Mouse (Mus musculus): ENCODE data around the gene 1700012B09Rik. TPM values are rescaled to one million over a fixed set of nuclear protein-coding genes. Genes with fewer than 3 reads are reported as not detected.

Gene 1700012B09Rik
- polyA plus RNA-seq, 1 experiment from 2014 or later = 3.2 TPM

DNA sequence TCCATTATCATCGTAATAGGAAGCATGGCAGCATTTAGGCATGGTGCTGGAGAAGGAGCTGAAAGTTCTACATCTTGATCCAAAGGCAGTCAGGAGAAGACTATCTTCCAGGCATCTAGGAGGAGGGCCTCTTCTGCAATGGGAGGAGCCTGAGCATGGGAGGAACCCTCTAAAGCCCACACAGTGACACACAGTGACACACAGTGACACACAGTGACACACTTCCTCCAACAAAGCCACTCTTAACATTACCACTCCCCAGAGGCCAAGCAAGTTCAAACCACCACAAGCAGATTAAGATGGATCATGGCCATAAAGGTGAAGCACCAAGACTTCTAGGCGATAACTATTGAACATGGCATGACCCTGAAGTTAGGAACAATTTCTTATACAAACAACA, 1.2 kb upstream of the 1700012B09Rik start:
- H3K4me1 ChIP-seq (ENCODE audit: control insufficient read depth, insufficient read depth, low read length) = 0 out of 2 replicates have a peak, but pooled peaks cover 3% of the 10 kb centered on the region
- DNase-seq (ENCODE audit: low spot score) = no peak
- no peaks in the 10 kb centered on the region for H3K36me3 ChIP-seq (ENCODE audit: control insufficient read depth, insufficient read depth, low read length)
- H3K4me3 ChIP-seq (ENCODE audit: low read depth, low read length) = no peak overlapping the region
- no peak overlapping the region for H3K9ac ChIP-seq (ENCODE audit: low read length)
- 95% methylated on average over 2 of the region's 2 CpGs for WGBS
- no peaks in the 10 kb centered on the region for H3K9me3 ChIP-seq (replicated peaks; ENCODE audit: control insufficient read depth, low read length)
- no peak overlapping the region for H3K27ac ChIP-seq (ENCODE audit: low read depth, low read length)
- no peak for ATAC-seq
- no peaks in the 10 kb centered on the region for H3K27me3 ChIP-seq (replicated peaks; ENCODE audit: control insufficient read depth, insufficient read depth, low read length)
- H3K4me2 ChIP-seq (ENCODE audit: low read length) = no peak overlapping the region

DNA sequence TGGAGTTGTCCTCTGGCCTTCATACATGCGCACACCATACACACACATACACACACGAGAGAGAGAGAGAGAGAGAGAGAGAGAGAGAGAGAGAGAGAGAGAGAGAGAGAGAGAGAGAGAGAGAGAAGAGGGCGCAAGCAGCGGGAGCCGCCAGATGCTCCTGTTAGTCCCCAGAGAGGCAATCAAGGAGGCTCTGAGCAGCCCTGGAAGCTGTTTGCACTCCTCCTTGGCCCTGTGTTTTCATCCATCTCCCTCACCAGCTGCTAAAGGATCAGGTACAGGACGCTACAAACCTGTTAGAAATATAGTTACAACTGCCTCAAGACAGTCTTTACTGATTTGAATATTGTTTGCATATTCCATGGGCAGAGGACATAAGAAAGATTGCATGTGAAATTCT, 1.0 kb downstream of the 1700012B09Rik start:
- ATAC-seq (no peak), DNase-seq (ENCODE audit: low spot score) (no peak)
- Histone ChIP-seq H3K36me3 (ENCODE audit: control insufficient read depth, insufficient read depth, low read length) (no peaks in the 10 kb centered on the region), H3K4me1 (ENCODE audit: control insufficient read depth, insufficient read depth, low read length) (0 out of 2 replicates have a peak, but pooled peaks cover 3% of the 10 kb centered on the region), H3K9ac (ENCODE audit: low read length) (no peak overlapping the region), H3K9me3 (replicated peaks; ENCODE audit: control insufficient read depth, low read length) (no peaks in the 10 kb centered on the region), H3K4me3 (ENCODE audit: low read depth, low read length) (no peak overlapping the region), H3K4me2 (ENCODE audit: low read length) (no peak overlapping the region), H3K27me3 (replicated peaks; ENCODE audit: control insufficient read depth, insufficient read depth, low read length) (no peaks in the 10 kb centered on the region), H3K27ac (ENCODE audit: low read depth, low read length) (no peak overlapping the region)
- 65% methylated on average over 6 of the region's 6 CpGs for WGBS

DNA sequence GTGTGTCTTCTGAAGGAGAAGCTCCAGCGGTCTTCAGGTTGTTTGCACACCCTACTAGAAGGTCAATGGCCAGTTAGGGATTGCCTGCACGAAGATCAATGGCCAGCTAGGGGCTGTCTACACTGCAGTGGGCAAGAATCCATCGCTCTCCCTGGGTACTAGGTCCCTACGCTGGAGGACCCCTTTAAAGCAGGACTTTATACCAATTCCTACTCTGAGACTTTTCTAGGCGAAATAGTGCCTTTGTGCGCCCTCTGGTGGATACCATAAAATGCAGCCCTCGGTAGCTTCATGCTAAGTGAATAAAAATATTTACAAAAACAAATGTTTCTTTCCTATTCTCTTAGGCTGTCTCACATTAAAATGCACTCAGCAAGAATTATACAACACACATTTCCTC, 6.1 kb downstream of the 1700012B09Rik start:
- H3K9me3 ChIP-seq (replicated peaks; ENCODE audit: control insufficient read depth, low read length) = no peaks in the 10 kb centered on the region
- no peak overlapping the region for H3K9ac ChIP-seq (ENCODE audit: low read length)
- H3K27me3 ChIP-seq (replicated peaks; ENCODE audit: control insufficient read depth, insufficient read depth, low read length) = no peaks in the 10 kb centered on the region
- H3K4me3 ChIP-seq (ENCODE audit: low read depth, low read length) = no peak overlapping the region
- H3K4me1 ChIP-seq (ENCODE audit: control insufficient read depth, insufficient read depth, low read length) = no peaks in the 10 kb centered on the region
- DNase-seq (ENCODE audit: low spot score) (peak; percentile 76), ATAC-seq (peak; percentile 52; the same call in 1 of the 2 replicates)
- no peak overlapping the region for H3K4me2 ChIP-seq (ENCODE audit: low read length)
- H3K36me3 ChIP-seq (ENCODE audit: control insufficient read depth, insufficient read depth, low read length) = no peaks in the 10 kb centered on the region
- WGBS = 27% methylated on average over 7 of the region's 7 CpGs
- no peak overlapping the region for H3K27ac ChIP-seq (ENCODE audit: low read depth, low read length)

DNA sequence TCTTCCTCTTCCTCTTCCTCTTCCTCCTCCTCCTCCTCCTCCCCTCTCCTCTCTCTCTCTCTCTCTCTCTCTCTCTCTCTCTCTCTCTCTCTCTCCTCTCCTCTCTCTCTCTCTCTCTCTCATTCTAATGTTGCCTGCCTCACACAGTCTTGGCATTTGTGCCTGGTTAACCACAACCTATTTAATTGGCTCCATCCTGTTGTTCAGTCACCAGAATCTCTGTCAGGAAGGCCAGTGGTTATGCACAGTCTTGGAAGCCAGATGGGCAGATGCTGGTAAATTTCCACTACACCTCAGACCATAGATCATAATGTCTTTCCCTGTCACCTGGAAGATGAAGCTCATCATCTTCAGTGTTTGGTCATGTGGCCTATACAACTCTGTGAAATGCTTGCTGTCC, 11.6 kb downstream of the 1700012B09Rik start:
- no peak overlapping the region for H3K4me2 ChIP-seq (ENCODE audit: low read length)
- ATAC-seq (no peak), DNase-seq (ENCODE audit: low spot score) (no peak)
- no peaks in the 10 kb centered on the region for H3K9me3 ChIP-seq (replicated peaks; ENCODE audit: control insufficient read depth, low read length)
- no peaks in the 10 kb centered on the region for H3K4me1 ChIP-seq (ENCODE audit: control insufficient read depth, insufficient read depth, low read length)
- H3K9ac ChIP-seq (ENCODE audit: low read length) = no peak overlapping the region
- no peak overlapping the region for H3K4me3 ChIP-seq (ENCODE audit: low read depth, low read length)
- H3K27me3 ChIP-seq (replicated peaks; ENCODE audit: control insufficient read depth, insufficient read depth, low read length) = no peaks in the 10 kb centered on the region
- no peaks in the 10 kb centered on the region for H3K36me3 ChIP-seq (ENCODE audit: control insufficient read depth, insufficient read depth, low read length)
- no peak overlapping the region for H3K27ac ChIP-seq (ENCODE audit: low read depth, low read length)

DNA sequence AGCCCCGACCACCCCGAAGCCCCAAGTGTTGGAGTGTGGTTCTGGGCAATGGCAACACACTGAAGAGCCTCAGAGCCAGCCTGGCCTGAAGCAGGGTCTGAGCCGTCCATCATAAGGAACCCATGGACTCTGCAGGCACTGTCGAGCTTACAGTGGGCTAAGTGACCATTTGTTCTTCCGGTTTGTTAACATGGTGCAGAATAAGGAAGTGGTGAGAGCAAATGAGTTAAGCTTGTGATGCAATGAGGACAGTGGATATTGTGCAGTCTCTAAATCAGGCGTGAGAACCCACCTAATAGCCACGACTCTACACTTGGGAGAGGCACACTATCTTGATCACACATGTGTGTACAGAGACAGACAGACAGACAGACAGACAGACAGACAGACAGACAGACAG, 12.2 kb downstream of the 1700012B09Rik start:
- H3K27ac ChIP-seq (ENCODE audit: low read depth, low read length) = no peak overlapping the region
- H3K9me3 ChIP-seq (replicated peaks; ENCODE audit: control insufficient read depth, low read length) = no peaks in the 10 kb centered on the region
- H3K27me3 ChIP-seq (replicated peaks; ENCODE audit: control insufficient read depth, insufficient read depth, low read length) = no peaks in the 10 kb centered on the region
- 77% methylated on average over 7 of the region's 7 CpGs for WGBS
- H3K4me2 ChIP-seq (ENCODE audit: low read length) = no peak overlapping the region
- H3K4me1 ChIP-seq (ENCODE audit: control insufficient read depth, insufficient read depth, low read length) = no peaks in the 10 kb centered on the region
- H3K4me3 ChIP-seq (ENCODE audit: low read depth, low read length) = no peak overlapping the region
- no peaks in the 10 kb centered on the region for H3K36me3 ChIP-seq (ENCODE audit: control insufficient read depth, insufficient read depth, low read length)
- DNase-seq (ENCODE audit: low spot score) (no peak), ATAC-seq (no peak)
- no peak overlapping the region for H3K9ac ChIP-seq (ENCODE audit: low read length)

DNA sequence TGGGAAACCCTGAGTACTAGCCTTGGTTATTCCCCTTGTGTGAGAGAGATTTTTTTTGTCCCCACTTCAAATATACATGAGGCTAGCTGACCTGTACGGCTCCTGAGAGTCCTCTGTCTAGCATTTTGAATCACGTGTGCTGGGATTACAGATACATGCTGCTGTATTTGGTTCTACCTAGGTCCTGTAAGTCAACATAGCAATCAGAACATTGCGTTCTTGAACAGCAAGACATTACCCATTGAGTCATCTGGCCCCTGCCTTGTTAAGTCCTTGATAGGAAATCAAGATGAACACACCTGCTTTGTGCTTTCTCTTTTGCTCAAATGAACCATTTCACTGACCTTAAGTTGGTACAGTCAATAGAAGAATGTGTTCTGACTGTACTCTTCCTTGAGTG, 16.4 kb downstream of the 1700012B09Rik start:
- H3K9ac ChIP-seq (ENCODE audit: low read length) = no peak overlapping the region
- no peak overlapping the region for H3K27ac ChIP-seq (ENCODE audit: low read depth, low read length)
- no peaks in the 10 kb centered on the region for H3K36me3 ChIP-seq (ENCODE audit: control insufficient read depth, insufficient read depth, low read length)
- H3K4me3 ChIP-seq (ENCODE audit: low read depth, low read length) = no peak overlapping the region
- no peak overlapping the region for H3K4me2 ChIP-seq (ENCODE audit: low read length)
- ATAC-seq (no peak), DNase-seq (ENCODE audit: low spot score) (no peak)
- H3K27me3 ChIP-seq (replicated peaks; ENCODE audit: control insufficient read depth, insufficient read depth, low read length) = peaks cover 8% of the 10 kb centered on the region; the same call in 1 of the 2 replicates
- WGBS = 83% methylated on average over 3 of the region's 3 CpGs
- no peaks in the 10 kb centered on the region for H3K4me1 ChIP-seq (ENCODE audit: control insufficient read depth, insufficient read depth, low read length)
- H3K9me3 ChIP-seq (replicated peaks; ENCODE audit: control insufficient read depth, low read length) = no peaks in the 10 kb centered on the region

DNA sequence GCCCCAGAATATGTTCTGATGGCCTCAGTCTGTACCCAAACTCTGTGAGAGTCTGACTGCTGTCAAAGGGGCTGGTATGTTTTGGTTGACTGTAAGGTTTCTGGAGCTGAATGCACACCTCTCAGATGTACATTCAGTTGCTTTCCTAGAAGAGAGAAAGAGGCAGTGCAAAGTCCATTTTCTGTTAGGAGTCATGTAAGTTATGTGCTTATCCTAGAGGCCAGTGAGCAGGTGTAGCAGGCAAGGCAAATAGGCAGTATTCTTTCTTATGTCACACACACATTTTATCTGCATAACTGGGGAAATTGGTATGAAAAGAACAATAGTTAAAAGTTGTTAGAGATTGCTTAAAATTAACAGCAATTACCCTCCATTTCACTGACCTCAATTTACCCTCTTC, 16.9 kb downstream of the 1700012B09Rik start:
- Histone ChIP-seq H3K4me1 (ENCODE audit: control insufficient read depth, insufficient read depth, low read length) (no peaks in the 10 kb centered on the region), H3K27me3 (replicated peaks; ENCODE audit: control insufficient read depth, insufficient read depth, low read length) (peaks cover 8% of the 10 kb centered on the region; the same call in 1 of the 2 replicates), H3K9ac (ENCODE audit: low read length) (no peak overlapping the region), H3K4me2 (ENCODE audit: low read length) (no peak overlapping the region), H3K9me3 (replicated peaks; ENCODE audit: control insufficient read depth, low read length) (no peaks in the 10 kb centered on the region), H3K27ac (ENCODE audit: low read depth, low read length) (no peak overlapping the region), H3K4me3 (ENCODE audit: low read depth, low read length) (no peak overlapping the region), H3K36me3 (ENCODE audit: control insufficient read depth, insufficient read depth, low read length) (no peaks in the 10 kb centered on the region)
- ATAC-seq (no peak), DNase-seq (ENCODE audit: low spot score) (no peak)

DNA sequence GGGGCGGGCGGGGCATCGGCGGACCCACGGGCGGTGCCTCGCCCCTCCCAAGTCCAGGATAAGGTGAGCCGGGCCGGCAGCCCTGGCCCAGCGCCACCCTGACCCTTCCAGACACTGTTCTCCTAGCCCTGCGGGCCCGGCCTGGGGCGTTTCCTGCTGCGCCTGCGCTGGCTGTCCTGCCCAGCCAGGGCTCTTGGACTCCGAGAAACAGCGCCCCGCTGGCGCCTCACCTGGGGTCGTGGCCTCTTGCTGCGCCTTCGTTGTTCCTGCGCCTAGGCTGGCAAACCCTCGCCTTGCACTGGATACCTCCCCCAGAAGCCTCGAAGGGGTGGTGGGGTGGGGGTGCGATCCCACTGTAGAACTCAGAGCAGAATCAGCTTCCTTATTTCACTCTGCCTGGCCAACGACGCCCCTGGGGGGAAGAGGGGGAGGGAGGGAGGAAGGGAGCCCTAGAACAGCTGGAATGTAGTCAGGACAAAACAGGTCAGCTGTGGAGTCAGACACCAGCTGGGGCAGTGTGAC, 18.8 kb downstream of the 1700012B09Rik start, which contains the start of gene Fut4:
TSS of gene Fut4 (minus strand) at position 393 of the 522 bp plus-strand sequence.
- WGBS = 0% methylated on average over 22 of the region's 28 CpGs
- Histone ChIP-seq H3K4me3 (ENCODE audit: low read depth, low read length) (peak within 1 kb of the TSS; percentile 44), H3K9me3 (replicated peaks; ENCODE audit: control insufficient read depth, low read length) (no peaks in the 10 kb centered on the region), H3K4me1 (ENCODE audit: control insufficient read depth, insufficient read depth, low read length) (no peaks in the 10 kb centered on the region), H3K9ac (ENCODE audit: low read length) (peak within 1 kb of the TSS; percentile 61), H3K4me2 (ENCODE audit: low read length) (peak within 1 kb of the TSS; percentile 86), H3K27ac (ENCODE audit: low read depth, low read length) (no peak within 1 kb of the TSS), H3K27me3 (replicated peaks; ENCODE audit: control insufficient read depth, insufficient read depth, low read length) (peaks cover 8% of the 10 kb centered on the region; the same call in 1 of the 2 replicates), H3K36me3 (ENCODE audit: control insufficient read depth, insufficient read depth, low read length) (no peaks in the 10 kb centered on the region)
- DNase-seq (ENCODE audit: low spot score) (peak; percentile 20), ATAC-seq (peak; percentile 64)

DNA sequence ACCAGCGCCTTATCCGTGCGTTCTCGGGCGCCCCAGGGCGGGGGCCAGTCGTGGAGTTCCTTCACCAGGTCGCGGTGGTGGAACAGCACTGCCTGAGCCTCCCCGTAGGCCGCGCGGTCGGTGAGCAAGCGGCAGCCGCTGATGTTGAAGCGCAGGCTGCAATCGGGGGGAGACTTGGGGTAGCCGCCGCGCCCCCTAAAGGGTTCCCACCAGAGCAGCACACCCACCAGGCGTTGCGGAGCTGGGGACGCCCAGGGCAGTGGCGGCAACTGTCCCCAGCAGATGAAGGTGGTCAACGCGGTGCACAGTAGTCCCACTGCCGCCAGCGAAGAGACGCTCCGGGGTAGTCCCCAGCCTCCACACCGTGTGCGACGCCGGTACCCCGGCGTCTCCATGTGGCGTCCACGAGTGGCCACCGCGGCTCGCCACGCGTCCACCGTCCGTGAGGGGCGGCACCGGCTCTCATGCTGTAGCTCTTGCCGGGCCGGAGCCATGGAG, 19.3 kb downstream of the 1700012B09Rik start:
- Histone ChIP-seq H3K27me3 (replicated peaks; ENCODE audit: control insufficient read depth, insufficient read depth, low read length) (peaks cover 8% of the 10 kb centered on the region; the same call in 1 of the 2 replicates), H3K4me2 (ENCODE audit: low read length) (peak overlapping the region; percentile 86), H3K36me3 (ENCODE audit: control insufficient read depth, insufficient read depth, low read length) (no peaks in the 10 kb centered on the region), H3K9me3 (replicated peaks; ENCODE audit: control insufficient read depth, low read length) (no peaks in the 10 kb centered on the region), H3K9ac (ENCODE audit: low read length) (peak overlapping the region; percentile 61), H3K4me1 (ENCODE audit: control insufficient read depth, insufficient read depth, low read length) (no peaks in the 10 kb centered on the region), H3K4me3 (ENCODE audit: low read depth, low read length) (peak overlapping the region; percentile 44), H3K27ac (ENCODE audit: low read depth, low read length) (no peak overlapping the region)
- ATAC-seq (peak; percentile 78), DNase-seq (ENCODE audit: low spot score) (peak; percentile 37)
- under 1% methylated on average over 45 of the region's 50 CpGs for WGBS
